Mouse (Mus musculus) c-Kit-positive CD71-positive TER-119-positive erythroid progenitor cells, embryonic 14.5 days (primary cell): Measurements from ENCODE around the gene Atp6v0b.
A peak's percentile ranks its signal among the peaks of the same experiment; 100 is the strongest.

Source experiments
- DNase-seq: peaks from one replicate; pipeline ENCODE4 v3.0.0-alpha.2; 2013; ENCODE audit warnings: low spot score

The Atp6v0b gene

GRCm38 (mm10) chr4:117836204-117836767 is 50.8 kb downstream of the Atp6v0b start:
- peak; percentile 90 for DNase-seq

GRCm38 (mm10) chr4:117835531-117836111 is 51.5 kb downstream of the Atp6v0b start:
- peak; percentile 76 for DNase-seq

GRCm38 (mm10) chr4:117834845-117835530 is 52.1 kb downstream of the Atp6v0b start:
- DNase-seq = peak; percentile 86

- DNase-seq = no peak
These were observed 52.7 kb downstream of the Atp6v0b start, which contains the start of gene Slc6a9 for GRCm38 (mm10) chr4:117834457-117834844. Slc6a9 (plus strand) TSS chr4:117834506.
